Mouse (Mus musculus) urinary bladder, postnatal 4 days (tissue): ENCODE measurements around the gene Sult2b1.

ENCODE experiments used
- DNase-seq, 2 experiments: peaks; one replicate each; pipeline ENCODE4 v3.0.0; 2021 to 2022; ENCODE audit warnings: low spot score in 2 of 2

Gene Sult2b1

DNA sequence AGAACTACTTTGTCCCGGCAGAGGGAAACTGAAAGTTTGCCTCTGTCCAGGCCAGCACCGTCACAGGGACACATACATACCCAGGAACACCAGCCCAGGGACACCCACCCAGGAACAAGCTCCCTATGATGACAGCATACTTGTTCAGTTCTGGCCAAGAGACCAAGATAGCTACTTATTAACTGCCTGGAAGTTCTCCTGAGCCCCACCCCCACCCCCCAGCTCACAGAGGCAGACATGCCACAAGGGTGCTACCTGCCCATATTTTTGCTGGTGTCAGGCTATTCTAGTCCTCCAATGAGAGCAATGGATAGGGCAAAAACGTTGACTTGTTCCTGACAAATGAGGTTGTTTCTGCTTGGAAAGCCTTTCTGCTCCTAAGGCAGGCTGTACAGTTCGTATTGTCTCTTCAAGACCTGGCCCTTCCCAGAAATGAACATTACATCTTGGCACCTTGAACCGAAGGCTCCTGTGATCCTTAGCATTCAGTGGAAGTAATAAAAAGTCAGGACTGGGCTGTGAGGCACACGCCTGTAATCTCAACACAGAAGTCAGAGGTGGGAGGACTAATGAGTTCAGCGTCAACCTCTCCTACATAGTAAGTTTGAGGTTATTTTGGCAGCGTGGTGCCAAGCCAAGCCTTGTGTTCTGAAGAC is 13.9 kb downstream of the Sult2b1 start:
- DNase-seq, result no peak

DNA sequence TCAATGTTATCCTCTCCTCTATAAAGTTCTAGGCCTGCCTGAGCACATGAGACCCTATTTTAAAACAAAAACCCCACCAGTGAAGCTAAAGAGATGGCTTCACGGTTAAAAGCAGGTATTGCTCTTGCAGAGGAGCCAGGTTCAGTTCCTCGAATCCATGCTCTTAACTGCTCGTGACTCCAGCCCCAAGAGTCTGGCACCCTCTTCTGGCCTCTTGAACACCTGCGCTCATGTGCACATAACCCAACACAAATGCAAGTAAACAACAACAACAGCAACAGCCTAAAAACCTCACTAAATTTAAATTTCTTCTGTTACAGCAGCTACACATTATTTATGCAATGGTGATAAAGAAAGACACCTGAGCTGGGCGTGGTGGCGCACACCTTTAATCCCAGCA is 17.0 kb downstream of the Sult2b1 start:
- DNase-seq, result no peak

DNA sequence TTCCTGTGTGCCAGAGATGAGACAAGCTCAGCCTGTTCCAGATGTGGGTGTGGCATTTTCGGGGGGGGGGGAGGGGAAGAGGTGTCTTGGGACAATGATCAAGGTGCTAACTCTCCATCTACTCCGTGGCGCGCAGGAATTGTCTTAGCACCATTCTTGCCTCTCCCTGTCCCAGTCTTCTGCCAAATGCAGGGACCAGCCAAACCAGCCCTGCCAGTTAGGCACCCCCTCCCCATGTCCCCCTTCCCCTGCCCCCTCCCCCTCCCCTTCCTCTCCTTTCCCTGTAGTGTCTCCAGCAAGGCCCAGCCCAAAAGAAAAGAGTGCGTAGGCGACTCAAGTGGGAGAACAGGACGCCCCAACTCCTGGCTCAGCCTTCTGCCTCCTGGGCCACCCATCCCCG is 17.7 kb downstream of the Sult2b1 start:
- DNase-seq, result no peak

DNA sequence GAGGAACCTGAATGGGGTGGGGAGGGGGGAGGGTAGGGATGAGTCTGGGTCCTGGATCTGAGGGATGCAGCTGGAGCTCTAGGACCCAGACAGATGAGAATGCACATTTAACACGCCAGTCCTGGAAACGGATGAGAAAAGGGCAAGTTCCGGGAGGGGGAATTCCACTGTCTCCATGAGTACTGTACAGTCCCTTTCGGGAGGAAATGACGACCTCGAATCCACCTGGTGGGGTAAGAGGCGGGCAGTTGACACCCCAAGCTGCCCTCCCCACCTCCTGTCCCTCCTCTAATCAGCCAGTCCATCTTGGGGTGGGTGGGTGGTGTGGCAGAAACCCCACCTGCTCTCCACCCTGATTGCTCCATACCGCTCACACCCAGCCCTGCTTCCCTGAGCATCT is 18.5 kb downstream of the Sult2b1 start:
- no peak for DNase-seq

DNA sequence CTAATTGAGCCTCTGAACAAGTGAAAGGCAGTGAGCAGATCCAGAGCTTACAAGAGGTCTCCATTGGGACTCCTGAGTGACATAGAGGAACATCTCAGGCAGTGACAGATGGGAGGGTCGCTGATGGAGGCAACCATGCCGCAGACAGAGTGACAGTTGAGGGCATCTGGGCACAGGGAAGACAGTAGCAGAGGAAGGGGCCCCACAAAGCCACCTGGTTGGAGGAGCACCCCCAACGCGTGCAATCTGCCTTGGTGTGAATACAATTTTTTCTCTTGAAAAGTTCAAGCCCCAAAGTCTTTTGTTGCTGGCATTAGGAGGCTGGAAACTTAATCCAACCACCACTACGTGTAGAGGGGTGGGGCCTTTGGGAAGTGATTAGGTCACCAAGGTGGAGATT is 24.3 kb downstream of the Sult2b1 start:
- no peak for DNase-seq

DNA sequence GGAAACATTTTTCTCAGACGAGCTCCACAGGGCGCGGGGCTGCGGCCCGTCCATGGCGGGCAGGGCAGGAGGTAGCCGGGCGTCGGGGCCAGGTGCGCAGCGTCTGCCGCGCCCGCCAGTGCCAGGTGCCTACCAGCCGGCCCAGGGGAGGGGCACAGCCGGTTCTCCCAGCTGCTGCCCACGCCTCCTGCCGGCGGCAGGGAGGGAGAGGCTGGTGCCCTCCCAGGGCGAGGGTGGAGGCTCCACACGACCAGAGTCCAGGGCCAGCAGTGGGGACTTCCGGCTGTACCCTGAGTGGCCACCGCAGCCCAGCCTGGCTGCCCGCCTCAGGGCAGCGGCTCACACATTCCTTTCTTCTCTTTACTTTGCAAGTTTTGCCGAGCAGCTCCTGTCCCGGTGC is 25.1 kb downstream of the Sult2b1 start:
- DNase-seq, result peak in 1 of 2 experiments; percentile 40

DNA sequence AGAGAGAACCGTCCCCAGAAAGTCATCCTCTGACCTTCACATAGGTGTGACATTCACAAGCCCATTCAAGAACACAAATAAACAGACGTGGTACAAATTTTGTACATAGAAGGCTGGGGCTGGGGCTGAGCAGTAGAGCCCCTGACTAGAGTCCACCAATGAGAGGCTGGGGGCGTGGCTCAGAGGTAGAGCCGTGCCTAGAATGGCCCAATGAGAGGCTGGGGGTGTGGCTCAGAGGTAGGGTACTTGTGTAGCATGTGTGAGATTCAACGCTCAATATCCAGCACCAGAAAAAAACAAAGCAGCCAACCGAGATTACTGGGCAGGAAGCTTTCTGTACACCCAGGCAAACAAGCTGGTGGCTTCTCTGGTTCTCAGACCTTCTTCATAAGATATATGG is 28.8 kb downstream of the Sult2b1 start:
- DNase-seq, result no peak

DNA sequence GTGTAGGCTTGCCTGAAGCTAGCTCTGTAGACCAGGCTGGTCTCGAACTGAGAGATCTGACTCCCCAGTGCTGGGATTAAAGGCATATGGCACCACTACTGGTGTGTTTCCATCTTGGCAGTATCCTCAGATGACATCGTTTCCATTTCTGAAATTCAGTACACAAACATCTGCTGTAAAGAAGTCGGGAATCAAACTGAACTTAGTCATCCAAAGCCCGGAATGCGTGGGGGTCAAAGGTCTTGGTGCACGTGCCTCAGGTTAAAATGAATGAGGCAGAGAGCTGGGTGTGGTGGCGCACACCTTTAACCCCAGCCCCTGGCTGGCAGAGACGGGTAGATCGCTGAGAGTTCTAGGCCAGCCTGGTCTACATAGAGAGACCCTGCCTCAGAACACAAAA is 34.3 kb downstream of the Sult2b1 start:
- DNase-seq, result no peak

DNA sequence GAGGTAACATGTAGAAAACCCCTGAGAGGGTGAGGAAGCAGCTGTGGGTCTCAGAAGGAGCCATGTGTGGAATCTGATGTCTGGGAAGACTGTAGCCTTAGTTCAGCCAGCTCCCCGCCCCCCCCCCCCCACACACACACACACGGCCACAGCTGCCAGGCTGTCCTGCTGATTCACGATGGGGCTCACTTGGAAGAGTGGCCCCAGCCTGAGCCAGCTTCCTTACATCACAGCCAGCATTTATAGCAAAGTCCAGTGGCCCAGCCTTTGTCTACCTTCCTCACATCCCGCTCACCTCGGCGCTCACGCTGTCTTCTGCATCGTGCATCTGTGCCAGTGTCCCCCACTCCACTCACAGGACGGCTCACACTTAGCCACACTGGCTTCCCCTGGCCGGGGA is 35.1 kb downstream of the Sult2b1 start:
- no peak for DNase-seq

DNA sequence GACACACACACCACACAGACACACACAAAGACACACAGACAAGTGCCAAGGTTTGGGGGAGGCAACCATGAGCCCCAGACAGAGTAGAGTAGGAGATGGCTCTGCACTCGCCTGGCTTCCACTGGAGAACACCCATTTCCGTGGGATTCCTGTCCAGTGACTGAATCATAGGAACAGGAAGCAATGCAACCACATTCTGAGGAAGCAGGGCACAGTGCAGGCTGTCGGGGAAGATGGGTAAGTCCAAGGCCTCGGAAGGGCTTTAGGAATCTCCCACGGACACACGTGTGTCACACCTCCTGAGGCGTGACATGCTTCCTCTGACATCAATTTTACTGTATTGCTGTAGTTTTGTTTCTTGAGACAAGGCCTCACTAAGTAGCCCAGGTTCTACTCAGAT is 36.4 kb downstream of the Sult2b1 start:
- no peak for DNase-seq

DNA sequence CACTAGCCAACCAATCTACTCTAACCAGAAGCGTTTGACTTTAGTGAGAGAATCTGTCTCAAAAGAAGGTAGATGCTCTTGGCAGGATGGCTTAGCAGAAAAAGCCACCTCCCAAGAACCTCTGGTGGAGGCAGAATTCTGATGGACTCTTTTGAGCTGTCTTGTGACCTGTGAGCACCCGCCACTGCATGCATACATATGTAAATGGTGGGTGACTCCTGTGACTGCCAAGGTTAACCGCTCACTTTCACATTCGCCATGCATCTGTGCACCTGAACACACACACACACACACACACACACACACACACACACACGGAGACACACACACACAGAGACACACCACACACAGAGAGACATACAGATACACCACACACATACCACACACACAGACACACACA is 37.0 kb downstream of the Sult2b1 start:
- no peak for DNase-seq

DNA sequence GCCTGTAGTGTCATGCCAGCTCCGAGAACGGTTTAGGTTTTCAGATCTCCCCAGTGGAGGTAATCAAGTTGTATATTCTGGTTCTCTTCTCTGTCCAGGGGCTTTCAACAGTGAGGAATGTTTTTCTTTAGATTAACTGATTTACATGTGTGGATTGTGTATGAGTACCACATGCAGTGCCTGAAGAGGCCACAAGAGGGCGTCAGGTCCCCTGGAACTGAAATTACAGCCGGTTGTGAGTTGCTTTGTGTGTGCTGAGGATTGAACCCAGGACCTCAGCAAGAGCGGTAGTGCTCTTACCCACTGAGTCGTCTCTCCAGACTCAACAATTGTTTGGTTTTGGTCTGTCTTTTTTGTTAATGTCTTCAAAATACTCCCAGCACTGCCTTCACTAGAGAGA is 38.0 kb downstream of the Sult2b1 start:
- DNase-seq, result no peak

DNA sequence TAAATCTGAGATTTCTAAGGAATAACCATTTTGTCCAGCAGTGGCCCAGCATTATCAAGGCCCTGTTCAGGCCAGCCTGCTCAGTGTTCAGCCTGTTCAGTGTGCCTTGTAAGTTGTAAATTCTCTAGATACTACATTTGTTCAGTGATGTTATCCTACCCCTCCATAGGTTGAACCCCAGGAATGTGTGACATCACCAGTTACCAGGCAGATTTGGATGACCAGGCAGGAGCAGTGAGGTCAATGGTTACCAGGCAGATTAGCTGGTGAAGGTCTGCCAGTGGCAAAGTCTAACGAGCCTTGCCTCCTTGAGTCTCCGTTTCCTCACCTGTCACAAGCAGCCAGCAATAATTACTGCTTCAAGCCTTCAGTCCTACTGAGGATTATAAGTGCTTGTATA is 40.1 kb downstream of the Sult2b1 start:
- DNase-seq, result peak; percentile 76 to 92

DNA sequence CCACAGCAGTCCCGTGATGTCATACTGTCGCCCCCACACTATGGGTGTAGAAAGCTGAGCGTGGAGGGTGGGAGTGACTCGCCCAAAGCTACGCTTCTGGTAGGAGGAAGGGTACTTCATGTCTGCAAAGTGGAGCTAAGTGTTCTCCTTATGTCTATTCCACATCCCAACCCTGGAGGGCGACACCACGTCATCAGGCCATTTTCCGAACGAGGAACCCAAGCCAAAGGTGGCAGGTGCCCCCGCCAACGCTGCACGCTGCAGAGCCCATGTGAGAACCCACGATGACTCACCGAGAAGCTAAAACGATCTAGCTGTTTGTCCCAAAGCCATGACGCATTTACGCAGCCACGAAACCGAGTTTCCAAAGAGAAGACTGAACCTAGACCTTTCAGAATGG is 42.1 kb downstream of the Sult2b1 start:
- no peak for DNase-seq

DNA sequence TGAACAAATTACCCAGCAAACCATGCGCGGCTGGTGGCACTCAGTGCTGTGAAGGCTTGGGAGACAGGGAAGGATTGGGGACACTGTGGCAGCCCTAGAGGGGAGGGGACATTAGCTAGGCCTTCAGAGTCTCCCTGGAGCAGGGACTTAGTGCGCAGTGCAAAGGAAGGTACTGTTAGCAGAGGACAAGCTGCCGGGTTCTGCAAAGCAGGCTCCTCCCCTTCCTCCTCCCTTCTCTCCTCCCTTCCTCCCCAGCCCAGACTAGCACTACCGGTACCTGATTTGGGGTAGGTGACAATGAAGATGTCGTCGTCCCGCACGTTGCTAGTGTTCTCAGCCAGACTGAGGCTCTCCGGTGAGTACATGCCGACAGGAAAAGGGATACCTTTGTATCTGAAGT is 42.7 kb downstream of the Sult2b1 start:
- no peak for DNase-seq

DNA sequence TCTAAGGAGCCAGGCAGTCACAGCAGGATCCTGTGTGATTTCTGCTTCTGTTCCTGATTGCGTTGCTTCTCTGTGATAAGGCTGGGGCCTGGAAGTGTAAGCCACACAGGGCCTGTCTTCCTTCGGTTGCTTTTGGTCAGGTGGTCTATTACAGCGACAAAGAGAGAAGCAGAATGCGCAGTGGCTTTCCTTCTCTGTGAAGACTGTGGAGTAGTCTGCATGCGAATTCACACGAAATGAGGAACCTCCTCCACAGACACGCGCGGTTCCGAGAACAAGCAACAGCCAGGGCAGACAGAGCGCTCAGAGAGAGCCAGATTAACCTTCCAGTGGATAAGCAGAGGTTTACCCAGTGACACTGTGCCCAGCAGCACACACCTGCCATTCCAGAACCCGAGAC is 43.2 kb downstream of the Sult2b1 start:
- DNase-seq, result no peak

DNA sequence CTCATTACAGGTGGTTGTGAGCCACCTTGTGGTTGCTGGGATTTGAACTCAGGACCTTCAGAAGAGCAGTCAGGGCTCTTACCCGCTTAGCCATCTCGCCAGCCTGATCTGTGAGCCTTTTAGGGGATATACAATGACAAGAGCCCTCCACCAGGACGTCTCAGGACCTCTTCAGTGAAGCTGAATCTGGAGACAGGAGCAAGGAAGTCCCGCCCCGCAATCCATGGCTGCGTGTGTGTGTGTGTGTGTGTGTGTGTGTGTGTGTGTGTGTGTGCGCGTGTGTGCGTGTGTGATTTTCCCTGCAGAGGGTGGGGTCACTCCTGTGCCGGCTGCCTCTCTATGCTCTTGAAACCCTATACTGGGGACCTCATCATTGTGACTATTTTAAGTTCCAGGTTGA is 44.6 kb downstream of the Sult2b1 start:
- no peak for DNase-seq

DNA sequence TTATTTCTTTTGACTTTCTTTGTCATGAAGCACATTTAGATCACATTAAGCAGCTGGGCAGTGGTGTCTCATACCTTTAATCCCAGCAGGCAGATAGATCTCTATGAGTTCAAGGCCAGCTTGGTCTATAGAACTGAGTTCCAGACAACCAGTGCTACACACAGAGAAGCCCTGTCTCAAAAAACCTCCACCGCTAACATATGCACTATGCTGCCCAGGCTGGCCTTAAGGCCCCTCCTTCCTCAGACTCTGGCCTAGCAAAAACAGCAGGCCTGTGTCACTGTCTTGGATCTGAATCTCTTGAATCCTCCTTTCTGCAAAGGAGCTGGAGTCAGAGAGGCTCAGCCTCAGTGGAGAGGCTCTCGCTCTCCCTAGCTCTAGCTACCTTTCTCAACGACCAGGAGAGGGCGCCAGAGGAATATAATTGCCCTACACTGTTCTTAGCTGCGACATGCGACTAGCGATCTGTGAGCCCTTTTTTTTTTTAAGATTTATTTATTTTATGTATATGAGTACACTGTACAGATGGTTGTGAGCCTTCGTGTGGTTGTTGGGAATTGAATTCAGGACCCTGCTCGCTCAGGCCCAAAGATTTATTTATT is 45.2 kb downstream of the Sult2b1 start:
- peak; percentile 64 to 79 for DNase-seq

DNA sequence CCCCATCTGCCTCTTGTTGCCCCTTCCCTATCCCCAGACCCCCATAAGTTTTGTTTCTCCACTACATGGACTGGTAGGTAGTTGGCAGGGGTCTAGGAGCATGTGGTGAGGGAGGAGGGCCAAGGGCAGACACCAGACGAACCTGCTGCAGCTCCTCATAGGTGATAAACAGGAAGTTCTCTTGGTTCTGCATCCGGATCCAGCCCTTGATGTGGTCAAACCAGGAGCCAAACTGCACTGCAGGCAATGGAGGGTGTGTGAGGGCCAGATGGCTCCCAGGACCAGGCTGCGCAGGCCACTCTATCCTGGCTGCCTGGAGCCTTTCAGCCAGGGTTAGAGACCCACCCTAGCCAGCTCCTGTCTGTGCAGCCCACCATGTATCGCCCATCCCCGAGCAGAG is 51.0 kb downstream of the Sult2b1 start:
- no peak for DNase-seq

DNA sequence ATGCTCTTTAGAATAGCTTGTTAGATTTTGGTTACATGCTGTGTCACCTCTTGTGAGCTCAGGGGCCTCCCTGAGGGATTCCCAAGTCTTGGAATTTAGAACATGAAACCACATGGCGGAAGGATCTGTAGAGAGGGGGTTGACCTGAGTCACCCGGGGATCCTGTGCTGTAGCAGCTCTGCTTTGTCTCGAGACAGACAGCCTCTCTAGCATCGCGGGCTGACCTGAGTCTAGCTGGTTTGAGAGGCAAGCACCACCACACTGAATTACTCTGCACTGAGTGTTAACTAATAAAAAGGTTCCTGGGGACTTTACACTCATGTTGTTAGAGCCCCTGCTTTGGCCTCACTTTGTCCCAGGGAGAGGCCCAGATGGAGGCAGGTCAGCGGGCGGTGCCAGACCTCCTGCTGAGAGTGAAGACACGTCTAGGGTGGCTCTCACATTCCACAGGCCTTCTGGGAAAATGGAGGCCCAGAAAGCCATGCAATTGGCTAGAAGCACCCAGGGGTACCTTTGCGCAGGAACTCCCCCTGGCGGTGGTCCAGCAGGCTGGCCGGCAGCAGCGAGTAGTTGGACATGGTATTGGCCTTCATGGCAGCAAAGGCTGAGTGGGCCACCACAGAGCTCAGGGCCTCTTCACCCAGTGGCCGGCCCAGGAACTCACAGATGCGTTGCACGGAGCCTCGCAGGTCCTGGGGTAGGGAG is 53.6 kb downstream of the Sult2b1 start:
- DNase-seq, result no peak

DNA sequence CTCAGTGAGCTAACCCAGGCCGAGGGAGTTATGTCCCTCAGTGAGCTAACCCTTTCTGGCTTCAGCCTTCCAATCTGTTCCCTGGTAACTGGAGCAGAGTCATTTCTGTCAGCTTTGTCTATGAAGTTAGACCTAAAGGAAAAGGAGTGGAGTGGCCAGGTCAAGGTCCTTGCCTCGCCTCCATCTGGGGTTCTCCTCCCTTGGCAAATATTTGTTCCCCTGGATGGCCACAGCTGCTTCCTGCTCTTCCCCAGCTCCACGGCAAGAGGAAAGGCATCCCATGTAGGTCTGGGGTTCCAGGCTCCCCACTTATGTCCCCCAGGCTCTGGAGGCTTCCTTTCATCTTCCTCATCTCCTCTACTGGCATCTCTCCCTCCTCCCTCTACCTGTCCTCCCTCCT is 56.8 kb downstream of the Sult2b1 start:
- DNase-seq, result no peak

DNA sequence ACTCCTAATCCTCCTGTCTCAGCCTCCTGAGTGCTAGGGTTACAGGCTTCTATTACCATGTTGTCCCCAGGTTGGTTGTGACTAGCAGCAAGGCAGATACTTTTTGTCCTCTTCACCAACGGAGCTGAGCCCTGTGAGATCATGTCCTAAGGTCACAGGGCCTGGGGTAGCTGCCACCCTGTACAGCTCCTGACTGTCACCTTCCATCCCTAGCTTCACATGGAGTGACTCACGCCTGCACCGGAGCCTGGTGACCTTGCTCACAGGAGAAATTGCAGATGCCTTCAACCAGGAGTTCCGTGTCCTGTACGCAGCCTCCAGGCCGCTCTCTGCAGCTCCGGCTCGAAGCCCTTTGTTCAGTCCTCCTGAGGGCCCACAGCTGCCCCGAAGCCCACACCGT is 58.0 kb downstream of the Sult2b1 start:
- DNase-seq, result no peak

DNA sequence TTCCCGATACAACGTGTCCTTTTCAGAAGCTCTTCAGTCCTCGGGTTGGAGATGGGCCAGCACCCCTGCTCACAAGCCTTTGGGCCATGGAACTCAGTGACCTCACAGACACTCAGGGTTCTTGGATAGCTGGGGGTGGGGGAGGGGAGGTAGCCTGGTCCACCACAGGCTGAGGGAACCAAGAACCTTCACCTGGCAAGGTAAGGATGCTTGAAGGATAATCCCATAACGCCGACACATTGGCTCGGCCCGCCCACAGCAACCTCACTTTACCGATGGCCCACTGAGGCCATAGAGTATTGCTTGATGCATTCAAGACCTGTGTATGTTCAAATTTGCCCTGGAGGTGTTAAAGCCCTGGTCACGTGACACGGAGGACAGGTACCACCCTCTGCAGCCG is 58.8 kb downstream of the Sult2b1 start, which contains the start of gene Spaca4:
TSS of gene Spaca4 (minus strand) at position 101 of the 400 bp plus-strand sequence.
- no peak for DNase-seq
